In genomic region chr6:82775386-82775785, GRCm38 (mm10) we compare ENCODE assay signal across 20 mouse cellular contexts. TPM values are rescaled to one million over a fixed set of nuclear protein-coding genes. Genes with fewer than 3 reads are reported as not detected.
A peak's percentile ranks its signal among the peaks of the same experiment; 100 is the strongest.
DNase-seq lines count a peak whose midpoint lies in the region; ATAC-seq and TF ChIP-seq lines count a peak whose summit lies in the region.
"Had no signal": no experiment of that assay in that cellular context is flagged by ENCODE, and none has a peak within 500 bp of the region (broad histone marks: within the 10 kb centered on the region; RNA-seq: fewer than 3 reads in every experiment).

No protein-coding gene starts in this region.

- H3K4me1 ChIP-seq in forebrain, embryonic 14.5 days (ENCODE audit: control insufficient read depth, insufficient read depth, low read length), result 0 out of 2 replicates have a peak, but pooled peaks cover 5% of the 10 kb centered on the region
- H3K4me1 ChIP-seq in forebrain, embryonic 10.5 days, result peaks cover 34% of the 10 kb centered on the region
- H3K4me1 ChIP-seq in liver, embryonic 15.5 days (replicated peaks), result peaks cover 48% of the 10 kb centered on the region
- H3K4me1 ChIP-seq in liver, postnatal 0 days (ENCODE audit: insufficient read depth), result peaks cover 34% of the 10 kb centered on the region
- 0 out of 2 replicates have a peak, but pooled peaks cover 7% of the 10 kb centered on the region for H3K4me1 ChIP-seq in embryonic facial prominence, embryonic 14.5 days (ENCODE audit: control insufficient read depth, insufficient read depth, low read length)

- no peak for TF ChIP-seq EP300 in liver, postnatal 0 days (IDR thresholded peaks at IDR 0.05; ENCODE audit: low read depth)

- 0 out of 2 replicates have a peak overlapping the region, but pooled peaks have one; percentile 97 for H3K4me2 ChIP-seq in forebrain, embryonic 14.5 days (ENCODE audit: low read length)
- H3K4me2 ChIP-seq in liver, embryonic 15.5 days, result 0 out of 2 replicates have a peak overlapping the region, but pooled peaks have one; percentile 89
- H3K4me2 ChIP-seq in liver, postnatal 0 days (ENCODE audit: low read depth, low read length), result no peak overlapping the region
- peak overlapping the region; percentile 71; the same call in 1 of the 2 replicates for H3K4me2 ChIP-seq in embryonic facial prominence, embryonic 14.5 days (ENCODE audit: low read depth, low read length)

- H3K36me3 ChIP-seq in forebrain, embryonic 14.5 days (ENCODE audit: control insufficient read depth, insufficient read depth, low read length), result no peaks in the 10 kb centered on the region
- H3K36me3 ChIP-seq in forebrain, embryonic 10.5 days (replicated peaks), result peaks cover 4% of the 10 kb centered on the region; the same call in 1 of the 2 replicates
- no peaks in the 10 kb centered on the region for H3K36me3 ChIP-seq in liver, embryonic 15.5 days (replicated peaks)
- no peaks in the 10 kb centered on the region for H3K36me3 ChIP-seq in liver, postnatal 0 days (replicated peaks; ENCODE audit: insufficient read depth, low read length)
- H3K36me3 ChIP-seq in embryonic facial prominence, embryonic 14.5 days (ENCODE audit: control insufficient read depth, insufficient read depth, low read length), result no peaks in the 10 kb centered on the region
- H3K36me3 ChIP-seq: embryonic facial prominence, embryonic 13.5 days; forebrain, embryonic 15.5 days; hindbrain, embryonic 15.5 days; liver, embryonic 12.5 days; midbrain, embryonic 10.5 days had no signal

- H3K9ac ChIP-seq in forebrain, embryonic 14.5 days (ENCODE audit: low read length), result no peak overlapping the region
- H3K9ac ChIP-seq in liver, embryonic 15.5 days, result no peak overlapping the region
- no peak overlapping the region for H3K9ac ChIP-seq in liver, postnatal 0 days (replicated peaks)
- H3K9ac ChIP-seq in embryonic facial prominence, embryonic 14.5 days (ENCODE audit: low read depth, low read length), result no peak overlapping the region

- H3K4me3 ChIP-seq in forebrain, embryonic 14.5 days (ENCODE audit: low read depth, low read length), result no peak overlapping the region
- no peak overlapping the region for H3K4me3 ChIP-seq in forebrain, embryonic 10.5 days
- no peak overlapping the region for H3K4me3 ChIP-seq in liver, embryonic 15.5 days (replicated peaks)
- no peak overlapping the region for H3K4me3 ChIP-seq in liver, postnatal 0 days (ENCODE audit: low read depth, low read length)
- no peak overlapping the region for H3K4me3 ChIP-seq in embryonic facial prominence, embryonic 14.5 days (ENCODE audit: low read depth, low read length)

- H3K27ac ChIP-seq in forebrain, embryonic 14.5 days (ENCODE audit: low read depth, low read length), result no peak overlapping the region
- no peak overlapping the region for H3K27ac ChIP-seq in forebrain, embryonic 10.5 days
- H3K27ac ChIP-seq in liver, embryonic 15.5 days (replicated peaks), result no peak overlapping the region
- H3K27ac ChIP-seq in liver, postnatal 0 days (ENCODE audit: low read depth), result no peak overlapping the region
- no peak overlapping the region for H3K27ac ChIP-seq in embryonic facial prominence, embryonic 14.5 days (replicated peaks; ENCODE audit: low read depth, low read length)
- H3K27ac ChIP-seq: forebrain, embryonic 15.5 days; hindbrain, embryonic 15.5 days; liver, embryonic 12.5 days had no signal

- no peak for ATAC-seq in forebrain, embryonic 14.5 days
- no peak for ATAC-seq in liver, embryonic 15.5 days (ENCODE audit: insufficient read depth)
- ATAC-seq in liver, postnatal 0 days, result no peak
- no peak for ATAC-seq in embryonic facial prominence, embryonic 14.5 days (ENCODE audit: low read depth)

- TF ChIP-seq CTCF in liver, postnatal 0 days (IDR thresholded peaks at IDR 0.05; ENCODE audit: low read depth), result no peak

- 92% methylated on average over 6 of the region's 6 CpGs for WGBS in forebrain, embryonic 14.5 days
- WGBS in forebrain, embryonic 10.5 days, result 89% methylated on average over 6 of the region's 6 CpGs
- WGBS in liver, embryonic 15.5 days (ENCODE audit: insufficient replicate concordance), result 76% methylated on average over 6 of the region's 6 CpGs
- 65% methylated on average over 6 of the region's 6 CpGs for WGBS in liver, postnatal 0 days (ENCODE audit: insufficient replicate concordance)
- 78% methylated on average over 6 of the region's 6 CpGs for WGBS in embryonic facial prominence, embryonic 14.5 days

- no peak for DNase-seq in forebrain, embryonic 14.5 days (ENCODE audit: low spot score)
- DNase-seq in forebrain, embryonic 10.5 days (ENCODE audit: extremely low spot score, low spot score), result no peak
- DNase-seq in liver, postnatal 0 days, result no peak
- DNase-seq in embryonic facial prominence, embryonic 14.5 days (ENCODE audit: low spot score), result no peak
- peak; percentile 24 for DNase-seq in thymus, postnatal 25 days
- no peak for DNase-seq in gastrocnemius, postnatal 10 days
- no peak for DNase-seq in urinary bladder, postnatal 10 days (ENCODE audit: low spot score)
- DNase-seq: adrenal gland, adult 2 months; cerebellum, adult 11-12 months; cerebellum, postnatal 36 days; heart, postnatal 14 days; kidney, adult 9 months; left cerebral cortex, postnatal 4 days; lung, postnatal 14 days had no signal

- no peaks in the 10 kb centered on the region for H3K9me3 ChIP-seq in forebrain, embryonic 14.5 days (replicated peaks; ENCODE audit: control insufficient read depth, low read length)
- H3K9me3 ChIP-seq in forebrain, embryonic 10.5 days, result no peaks in the 10 kb centered on the region
- no peaks in the 10 kb centered on the region for H3K9me3 ChIP-seq in liver, embryonic 15.5 days (replicated peaks)
- no peaks in the 10 kb centered on the region for H3K9me3 ChIP-seq in liver, postnatal 0 days (ENCODE audit: low read length)
- no peaks in the 10 kb centered on the region for H3K9me3 ChIP-seq in embryonic facial prominence, embryonic 14.5 days (ENCODE audit: control insufficient read depth, low read length)
- H3K9me3 ChIP-seq: embryonic facial prominence, embryonic 13.5 days; forebrain, embryonic 15.5 days; hindbrain, embryonic 15.5 days; liver, embryonic 12.5 days; midbrain, embryonic 10.5 days had no signal

- no peaks in the 10 kb centered on the region; the same call in 1 of the 2 replicates for H3K27me3 ChIP-seq in forebrain, embryonic 14.5 days (replicated peaks; ENCODE audit: control insufficient read depth, insufficient read depth, low read length)
- peaks cover 11% of the 10 kb centered on the region for H3K27me3 ChIP-seq in forebrain, embryonic 10.5 days (ENCODE audit: poor library complexity, severe bottlenecking)
- H3K27me3 ChIP-seq in liver, embryonic 15.5 days, result peaks cover 36% of the 10 kb centered on the region
- no peaks in the 10 kb centered on the region for H3K27me3 ChIP-seq in liver, postnatal 0 days (ENCODE audit: insufficient read depth, low read length)
- no peaks in the 10 kb centered on the region for H3K27me3 ChIP-seq in embryonic facial prominence, embryonic 14.5 days (replicated peaks; ENCODE audit: control insufficient read depth, insufficient read depth, low read length)

RNA-seq across cellular contexts. Expression of gene Hk2, which starts 1.1 kb away (rescaled TPM):
- 4.9 and 5.5 TPM in 2 replicates for polyA plus RNA-seq in forebrain, embryonic 14.5 days (2014; fragmentation: Nextera tagmentation; extraction: Ambion mirVana)
- 36.1 and 39.0 TPM in 2 replicates for polyA plus RNA-seq in forebrain, embryonic 10.5 days (2016; fragmentation: Nextera tagmentation; extraction: Ambion mirVana)
- polyA plus RNA-seq in liver, embryonic 15.5 days (2015; fragmentation: Nextera tagmentation; extraction: Ambion mirVana), result 4.7 and 5.2 TPM in 2 replicates
- polyA plus RNA-seq in liver, postnatal 0 days (2015; fragmentation: Nextera tagmentation; extraction: Ambion mirVana), result 3.0 and 3.3 TPM in 2 replicates
- 16.7 and 17.7 TPM in 2 replicates for polyA plus RNA-seq in embryonic facial prominence, embryonic 14.5 days (2014; fragmentation: Nextera tagmentation; extraction: Ambion mirVana)
- total RNA-seq in gastrocnemius, postnatal 10 days (2021), result 10 to 100 TPM; 50.0 to 61.7 TPM
